Mouse (Mus musculus) left cerebral cortex, postnatal 36 days (tissue): ENCODE measurements around the gene 4930402F06Rik. TPM values are rescaled to one million over a fixed set of nuclear protein-coding genes. Genes with fewer than 3 reads are reported as not detected.

ENCODE experiments used
- DNase-seq, 2 experiments: peaks; one replicate each; pipeline ENCODE4 v3.0.0; 2021 to 2022; ENCODE audit warnings: low spot score in 2 of 2, mixed read lengths in 1 of 2
- intact Hi-C: fragments of 180-260 bp; cut with DNase I; formaldehyde crosslinking; loops from one replicate; pipeline ENCODE4 v1.15.1; 2025
- total RNA-seq, 2 experiments: library from RNA; stranded (reverse); gene quantifications; 2 replicates each; pipeline ENCODE4 v1.2.3; 2021

4930402F06Rik gene
- not detected for total RNA-seq

- peak; percentile 42 to 47 for DNase-seq
- intact Hi-C loops = loop anchor here (2.0 to 5.0 kb wide), 2 partner anchors 98 to 110 kb away; no protein-coding TSS in a partner anchor
Measured at GRCm38 (mm10) chr2:35397096-35397495, at the start of gene 4930402F06Rik. TSS of gene 4930402F06Rik (minus strand) at chr2:35397175.

GRCm38 (mm10) chr2:35446300-35446699 is 49.3 kb upstream of the 4930402F06Rik start:
- DNase-seq = no peak
- intact Hi-C loops = no loop called here

- intact Hi-C loops = no loop called here
- DNase-seq = no peak
Measured at GRCm38 (mm10) chr2:35445610-35446009, 48.6 kb upstream of the 4930402F06Rik start.

DNA sequence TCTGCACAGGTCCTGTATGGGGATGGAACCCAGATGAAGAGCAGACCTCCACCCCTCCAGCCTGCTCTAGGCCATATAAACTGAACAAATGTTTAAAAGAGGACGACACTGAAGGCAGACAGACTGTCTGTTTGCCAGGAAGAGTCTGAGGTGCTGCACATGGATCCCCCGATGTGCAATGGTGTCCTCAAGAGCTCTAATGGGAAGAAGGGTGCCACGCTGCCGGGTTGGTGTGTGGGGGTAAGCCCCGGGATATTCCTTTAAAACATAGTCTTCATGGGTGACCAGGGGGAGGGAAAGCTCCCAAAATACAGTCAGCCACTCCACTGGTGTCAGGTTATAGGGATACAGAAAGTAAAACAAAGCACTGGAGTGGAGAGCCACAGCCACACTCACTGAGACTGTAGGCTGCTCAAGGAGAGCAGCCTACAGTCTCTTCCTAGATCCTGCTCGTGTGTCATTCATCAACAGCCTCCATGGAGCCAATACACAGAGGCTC is 47.8 kb upstream of the 4930402F06Rik start:
- intact Hi-C loops = no loop called here
- no peak for DNase-seq

DNA sequence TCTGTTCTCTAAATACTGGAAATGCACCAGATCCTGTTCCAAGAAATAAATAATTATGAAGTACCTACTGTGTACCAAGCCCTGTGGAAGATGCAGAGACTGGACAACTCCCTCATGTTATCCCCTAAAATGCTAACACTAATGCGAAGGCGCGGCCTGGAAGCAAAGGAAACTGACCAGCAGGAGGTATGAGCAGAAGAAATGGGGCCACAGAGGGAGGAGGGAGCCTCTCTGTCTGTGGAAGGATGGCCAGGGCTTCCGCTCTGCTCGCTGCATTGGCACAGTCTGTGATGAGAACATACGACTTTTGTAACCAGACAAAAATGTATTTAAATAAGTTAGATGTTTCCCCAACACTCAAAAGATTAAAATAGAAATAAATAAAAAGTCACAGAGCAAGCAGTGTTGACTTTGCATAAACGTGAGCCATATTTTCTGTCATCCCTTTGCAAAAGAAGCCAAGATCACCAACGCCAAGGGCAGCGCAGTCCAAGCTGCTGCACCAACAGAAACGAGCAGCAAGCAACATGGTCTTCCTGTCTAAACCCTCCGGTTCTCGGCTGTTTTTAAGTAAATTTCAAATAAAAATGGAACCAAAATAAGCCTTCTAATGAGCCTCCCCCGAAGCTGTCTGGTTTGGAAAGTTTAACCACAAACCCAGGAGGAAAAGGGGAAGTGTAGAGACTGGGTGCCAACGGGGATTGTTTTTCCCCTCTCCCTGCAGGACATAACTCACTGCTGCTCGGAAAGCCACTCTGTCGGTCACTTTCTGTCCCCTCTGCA is 47.2 kb upstream of the 4930402F06Rik start:
- intact Hi-C loops = no loop called here
- DNase-seq = no peak

GRCm38 (mm10) chr2:35443325-35443724 is 46.4 kb upstream of the 4930402F06Rik start:
- intact Hi-C loops = no loop called here
- no peak for DNase-seq

GRCm38 (mm10) chr2:35442079-35442478 is 45.1 kb upstream of the 4930402F06Rik start:
- no peak for DNase-seq
- intact Hi-C loops = no loop called here

DNA sequence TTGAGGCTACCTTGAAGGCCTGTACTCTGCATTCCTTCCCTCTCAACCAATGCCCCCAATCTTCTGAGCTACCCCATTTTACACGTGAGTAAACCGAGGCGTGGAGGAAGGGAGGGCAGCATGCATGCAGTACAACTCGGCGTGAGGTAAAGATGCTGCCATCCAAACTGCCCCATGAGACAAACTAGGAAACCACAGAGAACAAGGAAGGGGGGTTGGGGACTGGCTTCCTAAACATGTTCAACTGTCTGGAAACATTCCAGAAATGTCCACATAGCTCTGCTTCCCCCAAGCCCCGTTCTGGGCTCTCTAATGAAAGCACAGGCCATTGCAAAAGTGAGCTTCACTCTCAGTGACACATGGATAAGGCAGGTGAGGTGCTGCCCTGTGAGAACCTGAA is 44.4 kb upstream of the 4930402F06Rik start:
- DNase-seq = no peak
- intact Hi-C loops = no loop called here

DNA sequence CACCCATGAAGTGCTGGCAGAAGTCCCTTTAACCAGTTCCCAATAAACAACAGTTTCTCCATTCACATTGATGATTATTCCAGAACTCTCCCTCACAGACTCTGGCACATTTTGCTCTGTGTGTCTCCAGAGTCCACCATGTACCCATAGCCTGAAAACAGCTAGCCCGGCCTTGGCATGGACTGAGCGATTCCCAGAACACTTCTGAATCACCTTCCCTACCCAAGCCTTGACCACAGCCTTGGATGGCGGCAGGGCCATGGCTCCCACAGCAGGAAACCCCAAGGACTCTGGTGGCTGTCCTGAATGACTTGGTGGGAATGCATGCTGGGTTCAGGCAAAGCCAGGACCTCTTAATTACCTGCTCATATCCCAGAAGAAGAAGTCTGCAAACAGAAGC is 43.5 kb upstream of the 4930402F06Rik start:
- intact Hi-C loops = no loop called here
- DNase-seq = no peak

DNA sequence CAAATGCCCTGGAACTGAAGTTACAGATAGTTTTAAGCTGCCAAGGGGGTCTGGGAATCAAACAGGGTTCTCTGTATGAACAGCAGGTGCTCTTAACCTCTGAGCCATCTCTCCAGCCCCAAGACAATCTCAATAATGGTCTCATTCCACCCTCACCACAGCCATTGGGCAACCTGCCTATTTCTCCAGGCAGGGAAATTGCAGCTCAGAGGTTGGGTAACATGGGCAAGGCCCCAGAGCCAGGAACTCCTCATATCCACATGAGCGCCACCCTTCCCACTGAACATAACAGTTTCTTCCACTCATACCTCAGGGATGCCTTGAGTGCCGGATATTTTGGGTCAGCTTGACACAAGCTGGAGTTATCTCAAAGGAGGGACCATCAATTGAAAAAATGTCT is 40.8 kb upstream of the 4930402F06Rik start:
- DNase-seq = no peak
- intact Hi-C loops = no loop called here

DNA sequence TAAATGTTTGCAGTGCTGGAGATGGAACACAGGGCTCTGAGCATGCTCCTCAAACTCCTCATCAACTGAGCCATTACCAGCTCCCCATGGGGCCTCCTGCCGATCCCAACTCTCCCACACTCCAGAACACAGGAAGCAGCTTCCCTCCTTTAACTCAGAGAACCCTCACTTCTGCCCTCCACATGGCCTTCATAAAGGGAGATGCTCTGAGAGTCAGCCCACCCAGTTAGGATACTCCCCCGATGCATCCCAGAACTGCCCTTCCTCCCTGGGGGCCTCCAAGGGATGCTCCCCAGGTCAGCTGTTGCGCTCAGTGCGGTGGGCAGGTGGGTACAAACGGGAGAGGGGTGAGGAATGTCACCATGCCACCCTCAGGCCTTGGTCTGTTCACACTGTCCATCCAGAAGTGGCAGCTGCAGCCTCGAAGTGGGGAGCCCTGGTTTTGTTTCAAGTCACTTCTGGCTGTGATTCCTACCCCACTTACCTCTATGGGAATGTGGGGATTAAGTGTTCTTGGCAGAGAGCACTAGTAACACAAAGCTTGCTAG is 37.7 kb upstream of the 4930402F06Rik start:
- no peak for DNase-seq
- intact Hi-C loops = no loop called here

- intact Hi-C loops = no loop called here
- DNase-seq = no peak
Measured at GRCm38 (mm10) chr2:35433428-35433827, 36.5 kb upstream of the 4930402F06Rik start.

DNA sequence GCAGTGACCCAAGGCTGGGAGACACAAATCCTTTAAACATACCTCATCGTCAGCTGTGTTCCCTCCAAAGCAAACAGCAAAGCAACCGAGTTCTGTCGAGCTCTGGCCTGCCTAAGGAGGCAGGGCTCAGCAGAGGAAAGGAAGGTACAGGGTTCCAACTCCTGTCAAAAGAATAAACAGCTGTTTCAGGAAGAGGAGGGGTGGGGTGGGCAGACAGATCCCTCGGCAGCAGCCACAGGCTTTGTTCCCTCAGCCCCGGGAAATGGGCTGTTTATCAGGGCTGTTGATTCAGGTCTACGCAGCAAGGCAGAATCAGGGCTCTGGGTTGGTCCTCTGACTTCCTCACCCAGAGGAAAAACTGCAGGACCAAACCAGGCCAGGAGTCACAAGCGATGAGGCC is 35.5 kb upstream of the 4930402F06Rik start:
- no peak for DNase-seq
- intact Hi-C loops = no loop called here

DNA sequence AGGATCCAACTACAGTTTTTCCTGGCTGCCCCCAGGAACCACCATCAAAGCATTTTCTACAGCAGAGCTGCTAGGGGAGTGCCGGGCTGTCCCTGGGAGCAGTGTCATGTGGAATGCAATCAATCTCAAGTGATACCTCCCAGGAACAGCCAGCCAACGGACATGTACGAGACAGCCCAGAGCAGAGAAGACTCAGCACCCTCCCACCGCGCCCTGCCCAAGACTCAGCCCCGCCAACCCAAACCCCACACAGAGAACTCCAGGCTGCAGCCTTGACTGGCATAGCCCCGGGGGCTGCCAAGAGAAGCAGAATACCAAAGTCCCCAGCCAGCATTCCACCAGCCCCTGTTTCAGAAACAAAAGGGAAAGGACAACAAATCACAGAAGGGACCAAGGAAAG is 35.0 kb upstream of the 4930402F06Rik start:
- intact Hi-C loops = no loop called here
- DNase-seq = no peak

GRCm38 (mm10) chr2:35430806-35431205 is 33.8 kb upstream of the 4930402F06Rik start:
- intact Hi-C loops = no loop called here
- DNase-seq = no peak

DNA sequence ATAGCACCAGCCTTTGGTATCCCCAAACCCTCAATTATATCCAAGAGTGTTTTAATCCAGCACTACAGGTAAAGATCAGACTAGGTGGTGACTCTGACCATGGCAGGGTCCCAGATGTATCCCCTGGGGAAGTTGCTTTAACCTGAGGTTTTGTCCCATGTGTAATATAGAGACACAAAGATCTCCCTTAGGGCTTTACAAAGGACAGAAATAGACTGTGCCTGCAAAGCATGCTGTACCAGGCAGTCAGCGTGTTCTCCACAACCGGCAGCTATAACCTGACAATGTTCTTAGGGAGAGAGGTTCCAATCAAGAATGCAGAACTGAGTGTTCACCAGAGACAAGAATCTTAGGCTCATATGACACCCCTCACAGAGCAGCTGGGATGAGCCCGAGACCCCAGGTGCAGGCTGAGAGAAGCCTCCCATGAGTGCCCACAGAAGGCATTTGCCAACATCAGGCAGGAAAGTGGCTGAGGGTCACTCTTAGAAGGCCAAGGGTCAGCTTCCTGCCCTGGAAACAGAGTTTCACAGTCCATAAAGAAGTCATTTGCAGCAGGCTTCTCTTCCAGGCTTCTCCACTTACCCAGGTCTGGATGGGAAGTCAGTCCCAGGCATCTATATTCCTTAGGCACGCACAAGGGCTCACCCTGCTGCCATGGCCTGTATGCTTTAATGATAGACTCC is 31.8 kb upstream of the 4930402F06Rik start:
- DNase-seq = no peak
- intact Hi-C loops = no loop called here

GRCm38 (mm10) chr2:35427559-35427958 is 30.6 kb upstream of the 4930402F06Rik start:
- intact Hi-C loops = no loop called here
- DNase-seq = no peak

DNA sequence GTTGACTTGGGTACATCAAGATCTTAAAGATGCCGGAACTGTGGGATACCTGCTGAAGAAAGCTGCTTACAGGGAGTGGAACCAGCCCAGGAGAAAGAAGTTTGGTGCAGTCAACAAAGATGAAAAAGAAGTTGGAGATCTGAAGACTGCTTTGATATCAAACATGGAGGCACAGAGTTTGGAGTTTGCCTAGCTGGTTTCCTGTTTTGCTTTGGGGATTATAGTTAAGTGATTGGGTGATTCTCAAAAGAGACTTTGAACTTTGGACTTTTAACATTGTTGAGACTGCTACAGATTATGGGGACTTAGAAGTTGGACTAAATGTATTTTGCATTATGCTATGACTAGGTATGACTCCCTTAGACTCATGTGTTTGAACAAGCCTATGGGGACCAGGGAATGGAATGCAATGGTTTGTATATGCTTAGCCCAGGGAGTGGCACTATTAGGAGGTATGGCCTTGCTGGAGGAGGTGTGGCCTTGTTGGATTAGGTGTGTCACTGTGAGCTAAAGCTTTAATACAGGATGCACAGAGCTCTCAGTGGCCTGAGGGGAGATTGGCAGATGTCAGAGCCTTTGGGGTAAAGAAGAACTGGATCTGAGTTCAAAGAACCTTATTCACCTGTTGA is 26.9 kb upstream of the 4930402F06Rik start:
- DNase-seq = no peak
- intact Hi-C loops = no loop called here

DNA sequence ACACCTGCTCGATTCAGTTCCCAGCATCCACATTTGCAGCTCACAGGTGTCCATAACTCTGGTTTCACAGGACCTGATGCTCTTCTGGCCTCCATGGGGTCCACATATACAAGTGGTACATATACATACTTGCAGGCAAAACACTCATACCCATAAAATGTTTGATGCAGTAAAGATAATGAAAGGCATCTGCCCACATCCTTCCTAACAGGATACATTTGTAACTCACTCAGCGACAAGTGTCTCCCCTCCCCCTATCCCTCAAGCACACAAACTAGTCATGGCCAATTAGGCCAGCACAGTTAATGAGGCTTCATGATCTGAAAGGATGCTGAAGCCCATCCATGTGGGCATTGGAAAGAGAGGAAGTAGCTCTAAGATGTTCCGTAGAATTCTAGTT is 25.4 kb upstream of the 4930402F06Rik start:
- DNase-seq = no peak
- intact Hi-C loops = no loop called here

DNA sequence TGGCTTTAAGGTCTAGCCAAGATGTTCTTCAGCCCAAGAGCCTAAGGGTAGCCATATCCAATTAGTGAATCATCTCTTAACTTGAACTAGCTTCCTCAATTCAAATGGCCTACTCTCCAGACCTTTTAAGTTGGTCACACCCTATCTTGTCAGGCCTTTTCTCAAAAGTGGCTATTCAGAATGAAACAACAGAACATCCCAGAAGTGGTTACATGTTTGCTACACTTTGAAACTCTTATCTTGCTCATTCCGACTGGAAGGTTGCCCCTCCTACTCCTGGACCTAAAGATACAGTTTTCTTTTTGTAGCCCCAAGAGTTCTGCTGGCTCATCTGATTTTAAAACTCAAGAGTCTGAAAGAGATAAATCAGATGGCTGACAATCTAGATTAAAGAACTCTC is 23.7 kb upstream of the 4930402F06Rik start:
- DNase-seq = no peak
- intact Hi-C loops = no loop called here
